Mouse (Mus musculus): ENCODE data around the gene Ankle2. TPM values are rescaled to one million over a fixed set of nuclear protein-coding genes. Genes with fewer than 3 reads are reported as not detected.
A peak's percentile ranks its signal among the peaks of the same experiment; 100 is the strongest.

The Ankle2 gene
- polyA plus RNA-seq, 1 experiment from 2014 or later = 16.8 TPM

DNA sequence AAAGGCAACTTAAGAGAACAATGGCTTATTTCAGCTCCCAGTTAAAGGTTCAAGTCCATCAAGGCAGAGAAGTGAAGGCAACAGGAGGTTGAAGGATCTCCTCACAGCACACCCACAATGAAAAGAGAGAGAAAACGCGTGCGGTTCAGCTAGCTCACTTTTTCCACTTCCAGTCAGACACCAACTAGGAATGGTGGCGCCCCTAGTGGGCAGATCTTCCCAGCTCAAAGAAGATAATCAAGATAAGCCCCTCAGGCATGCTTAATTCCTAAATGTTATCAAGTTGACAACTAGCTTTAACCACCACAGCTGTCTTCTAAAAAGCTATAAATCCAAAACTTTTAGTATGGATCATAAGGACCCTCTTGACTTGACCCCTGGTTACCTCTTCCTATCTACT lies 53.7 kb downstream of the Ankle2 start:
- no peak for ATAC-seq (replicated peaks; ENCODE audit: insufficient number of reproducible peaks, insufficient read depth, low FRiP score, low read depth)
- H3K4me3 ChIP-seq = peak overlapping the region; percentile 75
- peak overlapping the region; percentile 95 for H3K4me2 ChIP-seq
- 7% methylated on average over 4 of the region's 4 CpGs for WGBS
- H3K27me3 ChIP-seq = no peaks in the 10 kb centered on the region
- no peak overlapping the region for H3K9ac ChIP-seq
- no peaks in the 10 kb centered on the region for H3K9me3 ChIP-seq (replicated peaks)
- no peak overlapping the region for H3K27ac ChIP-seq
- H3K4me1 ChIP-seq (replicated peaks) = peaks cover 16% of the 10 kb centered on the region
- H3K36me3 ChIP-seq = peaks cover 3% of the 10 kb centered on the region; the same call in 1 of the 2 replicates

DNA sequence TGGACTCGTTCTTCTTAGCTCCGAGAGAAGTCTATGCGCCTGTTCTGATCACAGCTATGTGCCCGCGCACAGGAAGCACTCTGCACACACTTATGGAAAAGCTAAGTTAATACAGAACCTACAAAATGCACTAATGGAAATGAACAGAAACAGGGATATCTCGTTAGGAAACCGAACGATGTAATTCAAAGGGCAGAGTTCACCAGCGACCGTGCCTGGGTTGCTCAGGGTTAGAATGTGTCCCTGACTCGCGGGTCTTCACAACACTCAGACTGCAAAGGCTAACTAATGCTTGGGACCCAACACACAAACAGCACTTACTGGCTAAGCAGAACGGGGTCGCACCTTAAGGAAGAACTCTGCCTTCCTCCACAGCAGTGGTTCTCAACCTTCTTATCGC lies 54.4 kb downstream of the Ankle2 start:
- H3K4me2 ChIP-seq = peak overlapping the region; percentile 95
- H3K27me3 ChIP-seq = no peaks in the 10 kb centered on the region
- 2% methylated on average over 15 of the region's 15 CpGs for whole genome bisulfite sequencing
- H3K4me3 ChIP-seq = peak overlapping the region; percentile 75
- H3K4me1 ChIP-seq (replicated peaks) = peaks cover 16% of the 10 kb centered on the region
- no peaks in the 10 kb centered on the region for H3K9me3 ChIP-seq (replicated peaks)
- peak overlapping the region; percentile 61 for H3K9ac ChIP-seq
- no peak for ATAC-seq (replicated peaks; ENCODE audit: insufficient number of reproducible peaks, insufficient read depth, low FRiP score, low read depth)
- peaks cover 6% of the 10 kb centered on the region; the same call in 1 of the 2 replicates for H3K36me3 ChIP-seq
- no peak overlapping the region for H3K27ac ChIP-seq

DNA sequence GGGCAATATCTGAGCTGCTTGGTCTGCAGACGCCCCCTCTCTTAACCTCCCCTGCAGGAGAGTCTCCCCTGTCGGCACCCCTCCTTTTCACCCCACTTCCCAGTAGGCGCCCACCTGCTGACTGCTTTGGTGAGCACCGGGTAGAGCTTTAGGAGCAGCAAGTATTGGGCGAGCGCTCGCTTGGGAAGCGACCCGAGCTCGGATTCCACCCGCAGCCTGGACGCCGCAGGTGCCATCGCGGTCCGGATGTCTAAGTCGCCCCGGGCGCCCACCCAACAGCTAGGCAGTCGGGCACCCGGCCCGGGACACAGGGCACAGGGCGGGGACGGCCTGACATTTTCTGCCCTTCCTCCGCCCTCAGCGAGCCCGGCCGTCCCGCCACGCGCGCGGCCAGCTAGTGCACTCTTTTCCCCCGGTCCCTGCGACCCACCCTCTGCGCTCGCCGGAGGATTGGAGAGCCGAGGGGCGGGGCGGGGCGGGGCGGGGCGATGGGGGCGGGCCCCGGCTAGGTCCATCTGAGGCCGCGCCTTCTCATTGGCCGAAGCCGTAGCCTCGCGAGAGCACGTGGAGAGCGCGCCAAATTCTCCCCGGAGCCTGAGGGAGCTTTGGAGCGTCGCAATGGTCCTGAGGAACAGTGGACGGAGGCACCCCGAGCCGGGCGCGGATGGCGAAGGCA lies 55.1 kb downstream of the Ankle2 start, which contains the start of the genes Pxmp2 and Pole:
Pxmp2 (minus strand) TSS at position 417 of the 676 bp plus-strand sequence.
Pole (plus strand) TSS at position 537 of the 676 bp plus-strand sequence.
- Histone ChIP-seq H3K4me1 (replicated peaks) (peaks cover 16% of the 10 kb centered on the region), H3K9me3 (replicated peaks) (no peaks in the 10 kb centered on the region), H3K4me3 (peak within 1 kb of the TSS; percentile 75), H3K9ac (peak within 1 kb of the TSS; percentile 75), H3K36me3 (peaks cover 7% of the 10 kb centered on the region), H3K4me2 (peak within 1 kb of the TSS; percentile 95), H3K27ac (peak within 1 kb of the TSS; percentile 61), H3K27me3 (no peaks in the 10 kb centered on the region)
- whole genome bisulfite sequencing = under 1% methylated on average over 61 of the region's 64 CpGs
- ATAC-seq (replicated peaks; ENCODE audit: insufficient number of reproducible peaks, insufficient read depth, low FRiP score, low read depth) = peak; percentile 100

- Histone ChIP-seq H3K9me3 (replicated peaks) (no peaks in the 10 kb centered on the region), H3K4me1 (replicated peaks) (peaks cover 16% of the 10 kb centered on the region), H3K27ac (peak overlapping the region; percentile 50; the same call in 1 of the 2 replicates), H3K4me3 (peak overlapping the region; percentile 75), H3K36me3 (peaks cover 14% of the 10 kb centered on the region), H3K4me2 (peak overlapping the region; percentile 95), H3K27me3 (no peaks in the 10 kb centered on the region), H3K9ac (peak overlapping the region; percentile 75)
- 2% methylated on average over 28 of the region's 31 CpGs for WGBS
- ATAC-seq (replicated peaks; ENCODE audit: insufficient number of reproducible peaks, insufficient read depth, low FRiP score, low read depth) = no peak; the same call in 1 of the 2 replicates
These were observed 55.8 kb downstream of the Ankle2 start for GRCm38 (mm10) chr5:110286446-110287083.

DNA sequence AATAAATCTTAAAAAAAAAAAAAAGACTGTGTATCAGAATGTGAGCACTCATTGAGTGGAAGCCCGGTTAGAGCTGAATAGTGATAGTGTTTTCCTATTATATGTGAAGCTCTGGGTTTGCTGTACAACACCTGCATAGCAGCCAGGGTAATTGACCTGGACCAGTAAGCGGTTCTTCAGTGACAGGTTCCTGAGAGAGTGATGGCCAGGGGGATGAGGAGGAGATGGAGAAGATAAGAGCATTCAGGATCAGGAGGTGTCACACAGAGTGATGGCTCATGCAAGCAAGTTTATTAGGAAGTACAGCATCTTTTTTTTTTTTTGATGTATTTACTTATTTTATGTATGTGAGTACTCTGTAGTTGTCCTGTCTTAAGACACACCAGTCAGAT lies 56.3 kb downstream of the Ankle2 start:
- 66% methylated on average over 2 of the region's 2 CpGs for WGBS
- ATAC-seq (replicated peaks; ENCODE audit: insufficient number of reproducible peaks, insufficient read depth, low FRiP score, low read depth) = no peak

GRCm38 (mm10) chr5:110291649-110292048 lies 60.8 kb downstream of the Ankle2 start:
- H3K4me3 ChIP-seq = no peak overlapping the region
- H3K4me1 ChIP-seq (replicated peaks) = peaks cover 4% of the 10 kb centered on the region; the same call in 1 of the 2 replicates
- H3K27ac ChIP-seq = no peak overlapping the region
- H3K9ac ChIP-seq = no peak overlapping the region
- no peaks in the 10 kb centered on the region for H3K9me3 ChIP-seq (replicated peaks)
- 89% methylated on average over 1 of the region's 1 CpGs for WGBS
- H3K36me3 ChIP-seq = peaks cover 25% of the 10 kb centered on the region
- ATAC-seq (replicated peaks; ENCODE audit: insufficient number of reproducible peaks, insufficient read depth, low FRiP score, low read depth) = no peak
- no peaks in the 10 kb centered on the region for H3K27me3 ChIP-seq
- no peak overlapping the region for H3K4me2 ChIP-seq

More for the DNA sequence above, 56.3 kb downstream of the Ankle2 start:
- peaks cover 14% of the 10 kb centered on the region for H3K36me3 ChIP-seq
- no peaks in the 10 kb centered on the region for H3K27me3 ChIP-seq
- H3K4me1 ChIP-seq (replicated peaks) = peaks cover 16% of the 10 kb centered on the region
- no peak overlapping the region for H3K27ac ChIP-seq
- no peaks in the 10 kb centered on the region for H3K9me3 ChIP-seq (replicated peaks)
- peak overlapping the region; percentile 95 for H3K4me2 ChIP-seq
- H3K9ac ChIP-seq = no peak overlapping the region; the same call in 1 of the 2 replicates
- peak overlapping the region; percentile 75 for H3K4me3 ChIP-seq

DNA sequence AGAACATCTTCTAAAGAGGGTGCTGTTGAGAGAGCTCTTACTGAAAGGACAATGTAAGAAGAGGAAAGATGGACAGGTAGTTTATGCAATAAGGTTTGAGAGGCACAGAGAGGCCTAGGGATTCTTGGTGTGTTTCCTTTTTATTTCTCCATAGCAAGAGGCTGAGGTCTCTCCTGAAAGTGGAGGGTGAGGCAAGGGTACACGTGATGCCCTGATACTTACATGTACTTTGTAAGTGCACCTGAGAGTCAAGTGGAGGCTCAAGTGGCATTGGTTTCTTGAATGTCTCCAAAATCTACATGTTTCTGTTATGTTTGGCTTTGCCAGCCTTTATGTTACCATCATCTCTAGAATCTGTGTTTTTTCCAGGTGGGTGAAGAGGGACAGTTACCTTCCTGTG lies 65.8 kb downstream of the Ankle2 start:
- Histone ChIP-seq H3K9me3 (replicated peaks) (no peaks in the 10 kb centered on the region), H3K27me3 (no peaks in the 10 kb centered on the region), H3K4me2 (no peak overlapping the region), H3K4me1 (replicated peaks) (no peaks in the 10 kb centered on the region), H3K9ac (no peak overlapping the region), H3K36me3 (peaks cover 21% of the 10 kb centered on the region), H3K4me3 (no peak overlapping the region), H3K27ac (no peak overlapping the region)
- no peak for ATAC-seq (replicated peaks; ENCODE audit: insufficient number of reproducible peaks, insufficient read depth, low FRiP score, low read depth)
- WGBS = 81% methylated on average over 1 of the region's 1 CpGs

- Histone ChIP-seq H3K4me1 (replicated peaks) (no peaks in the 10 kb centered on the region), H3K4me2 (no peak overlapping the region), H3K27ac (no peak overlapping the region), H3K36me3 (peaks cover 35% of the 10 kb centered on the region), H3K4me3 (no peak overlapping the region), H3K9ac (no peak overlapping the region), H3K27me3 (no peaks in the 10 kb centered on the region), H3K9me3 (replicated peaks) (no peaks in the 10 kb centered on the region)
- no peak for ATAC-seq (replicated peaks; ENCODE audit: insufficient number of reproducible peaks, insufficient read depth, low FRiP score, low read depth)
- 90% methylated on average over 2 of the region's 2 CpGs for WGBS
These were observed 69.8 kb downstream of the Ankle2 start for GRCm38 (mm10) chr5:110300591-110300990.

Other genes with a start within 250 kb of the Ankle2 start
- gene Zfp932, start 234.5 kb upstream of the Ankle2 start, polyA plus RNA-seq (2015; fragmentation: Nextera tagmentation; extraction: Ambion mirVana) = 8.6 and 9.8 TPM in 2 replicates
- gene Gm17655, start 158.5 kb upstream of the Ankle2 start, polyA plus RNA-seq (2015; fragmentation: Nextera tagmentation; extraction: Ambion mirVana) = 1.00 and 2.9 TPM in 2 replicates
- gene Gm35315, start 136.6 kb upstream of the Ankle2 start, polyA plus RNA-seq (2015; fragmentation: Nextera tagmentation; extraction: Ambion mirVana) = 0.16 and 0.87 TPM in 2 replicates
- gene Plcxd1, start 131.0 kb upstream of the Ankle2 start, polyA plus RNA-seq (2015; fragmentation: Nextera tagmentation; extraction: Ambion mirVana) = 0.55 and 1.1 TPM in 2 replicates
- gene Gtpbp6, start 122.8 kb upstream of the Ankle2 start, polyA plus RNA-seq (2015; fragmentation: Nextera tagmentation; extraction: Ambion mirVana) = 18.6 and 25.0 TPM in 2 replicates
- gene Zfp605, start 120.9 kb upstream of the Ankle2 start, polyA plus RNA-seq (2015; fragmentation: Nextera tagmentation; extraction: Ambion mirVana) = 2.9 and 3.2 TPM in 2 replicates
- gene Chfr, start 95.2 kb upstream of the Ankle2 start, polyA plus RNA-seq (2015; fragmentation: Nextera tagmentation; extraction: Ambion mirVana) = 25.9 and 30.2 TPM in 2 replicates
- 13.4 and 18.6 TPM in 2 replicates for gene Golga3, start 54.3 kb upstream of the Ankle2 start, polyA plus RNA-seq (2015; fragmentation: Nextera tagmentation; extraction: Ambion mirVana)
- 40.2 and 49.7 TPM in 2 replicates for gene Pgam5, start 38.9 kb downstream of the Ankle2 start, polyA plus RNA-seq (2015; fragmentation: Nextera tagmentation; extraction: Ambion mirVana)
- gene Pxmp2, start 55.2 kb downstream of the Ankle2 start, polyA plus RNA-seq (2015; fragmentation: Nextera tagmentation; extraction: Ambion mirVana) = 17.6 and 23.9 TPM in 2 replicates
- 13.0 and 17.3 TPM in 2 replicates for gene Pole, start 55.3 kb downstream of the Ankle2 start, polyA plus RNA-seq (2015; fragmentation: Nextera tagmentation; extraction: Ambion mirVana)
- gene P2rx2, start 112.2 kb downstream of the Ankle2 start, polyA plus RNA-seq (2015; fragmentation: Nextera tagmentation; extraction: Ambion mirVana) = 0.50 and 0.68 TPM in 2 replicates
- not detected in 2 replicates for gene Lrcol1, start 113.7 kb downstream of the Ankle2 start, polyA plus RNA-seq (2015; fragmentation: Nextera tagmentation; extraction: Ambion mirVana)
- gene Fbrsl1, start 217.5 kb downstream of the Ankle2 start, polyA plus RNA-seq (2015; fragmentation: Nextera tagmentation; extraction: Ambion mirVana) = 6.6 and 11.6 TPM in 2 replicates

Measured in heart, embryonic 15.5 days (tissue).